Mouse (Mus musculus): Measurements from ENCODE around the gene Rps11.
"Not testable (repeated sequence)": the region's sequence is repeated elsewhere in the genome, so short reads cannot be mapped to it uniquely, and the experiment has no call there.

The Rps11 gene

DNA sequence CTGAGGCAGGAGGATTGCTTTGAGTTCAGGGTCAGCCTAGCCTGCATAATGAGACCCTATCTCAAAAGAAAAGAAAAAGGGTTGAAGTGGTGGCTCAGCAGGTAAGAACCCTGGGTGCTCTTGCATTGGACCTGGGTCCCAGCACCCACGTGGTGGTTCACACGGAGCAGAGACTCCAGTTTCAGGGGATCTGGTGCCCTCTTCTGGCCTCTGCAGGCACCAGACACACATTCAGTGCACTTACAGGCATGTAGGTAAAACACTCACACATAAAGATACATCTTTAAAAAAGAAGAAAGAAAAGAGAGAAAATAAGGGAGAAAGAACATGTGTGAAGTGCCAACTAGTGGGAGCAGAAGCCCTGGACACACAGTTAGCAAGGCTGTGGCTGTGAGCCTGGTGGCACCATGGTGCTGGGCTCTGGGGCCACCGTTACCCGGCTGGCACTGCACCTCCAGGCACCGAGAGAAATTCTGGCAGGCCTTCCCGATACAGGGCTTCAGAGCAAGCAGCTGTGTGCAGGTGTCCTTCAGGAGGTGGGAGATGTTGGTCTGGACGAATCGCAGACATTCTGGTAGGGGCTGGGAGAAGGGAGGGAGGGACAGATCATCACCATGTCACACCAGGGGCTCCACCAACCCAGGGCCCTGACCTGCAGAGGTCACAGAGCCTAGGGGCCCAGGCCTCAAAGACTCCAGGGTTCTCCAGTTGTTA lies 9.4 kb upstream of the Rps11 start:
- DNase-seq (ENCODE audit: low spot score in 2 of 2), result no peak

DNA sequence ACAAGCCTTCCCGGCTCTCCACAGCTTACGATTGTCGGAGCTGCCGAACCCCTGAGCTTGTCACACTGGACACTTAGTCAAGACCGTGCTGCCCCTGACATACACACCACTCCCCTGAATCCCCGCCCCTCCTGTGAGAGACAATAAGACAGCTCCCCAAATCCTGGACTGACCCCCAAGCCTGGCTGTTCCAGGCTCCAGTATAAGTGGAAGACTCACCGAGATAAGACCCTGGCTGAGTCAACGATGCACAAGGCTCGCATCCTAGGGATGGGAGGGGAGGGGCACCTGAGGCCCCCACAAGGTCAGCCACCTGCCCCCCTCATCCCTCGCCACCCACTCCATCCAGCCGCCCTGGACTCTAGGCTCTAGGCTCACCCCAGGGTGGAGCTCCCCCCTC lies 7.6 kb upstream of the Rps11 start:
- DNase-seq (ENCODE audit: low spot score in 2 of 2), result no peak

DNA sequence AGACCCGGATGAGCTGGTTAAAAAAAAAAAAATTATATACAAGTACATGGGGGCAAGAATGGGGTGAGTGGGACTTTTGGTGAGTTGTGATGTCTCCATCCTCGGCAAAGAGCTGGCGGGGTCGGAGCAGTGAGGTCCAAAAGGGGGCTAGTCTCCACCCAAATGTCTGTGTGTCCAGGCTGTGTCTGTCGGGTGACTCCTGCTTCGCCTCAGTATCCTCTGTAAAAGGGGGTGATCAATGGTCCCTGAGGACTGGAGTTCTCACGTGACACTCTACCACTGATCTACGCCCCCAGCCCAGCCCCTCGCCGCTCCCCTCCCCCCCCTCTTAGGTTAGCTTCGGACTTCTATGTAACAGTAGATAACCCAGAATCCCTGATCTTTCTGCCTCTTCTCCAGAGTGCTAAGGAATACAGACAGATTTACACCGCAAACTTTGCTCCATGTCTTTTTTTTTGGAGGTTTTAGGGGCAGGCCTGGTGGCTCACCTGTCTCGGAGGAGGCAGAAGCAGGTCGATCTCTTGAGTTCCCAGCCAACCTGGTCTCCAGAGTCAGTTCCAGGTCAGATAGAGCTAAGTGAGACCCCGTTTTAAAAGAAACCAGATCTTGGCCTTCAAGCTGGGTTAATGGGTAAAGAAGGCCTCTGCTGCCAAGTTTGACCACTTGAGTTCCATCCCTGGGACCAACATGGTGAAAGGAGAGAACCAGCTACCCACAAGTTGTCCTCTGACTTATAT lies 5.7 kb upstream of the Rps11 start:
- DNase-seq (ENCODE audit: low spot score in 2 of 2), result no peak

DNA sequence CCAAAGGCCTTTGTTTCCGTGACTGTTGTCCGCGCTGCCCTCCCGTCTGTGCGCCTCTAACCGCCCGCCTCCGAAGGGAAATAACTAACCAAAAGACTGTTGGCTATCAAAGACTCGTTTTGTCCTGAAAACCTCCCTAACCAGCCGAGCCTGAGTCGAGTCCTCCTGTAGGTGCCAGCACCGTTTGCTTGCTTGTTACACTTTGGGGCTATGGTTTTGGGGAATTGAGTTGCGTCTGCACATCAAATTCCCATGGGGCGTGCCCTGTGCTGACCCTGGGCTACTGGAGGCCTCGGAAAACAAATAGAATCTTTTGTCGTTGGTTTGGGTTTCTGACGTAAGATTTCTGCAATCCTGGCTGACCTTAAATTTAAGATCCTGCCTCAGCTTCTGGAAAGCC lies 5.1 kb upstream of the Rps11 start:
- DNase-seq (ENCODE audit: low spot score in 2 of 2), result peak in 1 of 2 experiments; percentile 41

DNA sequence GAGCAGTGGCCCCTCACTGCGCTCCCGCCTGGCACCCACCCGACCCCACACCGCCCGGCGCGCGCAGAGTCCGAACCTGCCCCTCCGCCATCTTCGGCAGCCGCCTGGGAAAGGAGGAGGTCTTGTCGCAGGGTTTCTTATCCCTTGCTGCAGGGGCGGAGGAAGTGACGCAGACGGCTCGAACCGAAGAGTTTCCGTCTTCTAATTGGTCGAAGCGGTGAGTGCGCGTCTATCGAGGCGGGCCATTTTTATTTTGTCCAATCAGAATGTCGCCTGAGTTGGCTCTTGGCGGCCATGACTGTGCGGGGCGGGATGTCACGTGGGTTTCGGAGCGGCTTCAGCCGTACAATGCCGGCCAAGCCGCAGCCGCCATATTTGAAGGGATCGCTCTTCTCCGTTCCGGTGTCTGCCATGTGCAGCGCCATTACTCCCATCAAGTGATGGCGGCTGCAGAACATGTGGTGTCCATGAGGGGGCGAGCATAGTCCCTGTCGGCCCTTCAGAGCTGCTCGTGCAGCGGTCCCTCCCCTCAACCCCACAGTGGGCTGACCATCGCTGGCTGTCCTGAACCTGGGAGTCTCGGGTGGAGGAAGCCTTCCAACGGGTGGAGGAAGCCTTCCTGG lies 4.5 kb upstream of the Rps11 start, which contains the start of gene Rpl13a:
Rpl13a (minus strand) TSS at position 138 of the 623 bp plus-strand sequence.
- DNase-seq (ENCODE audit: low spot score in 2 of 2), result peak; percentile 97 to 98

DNA sequence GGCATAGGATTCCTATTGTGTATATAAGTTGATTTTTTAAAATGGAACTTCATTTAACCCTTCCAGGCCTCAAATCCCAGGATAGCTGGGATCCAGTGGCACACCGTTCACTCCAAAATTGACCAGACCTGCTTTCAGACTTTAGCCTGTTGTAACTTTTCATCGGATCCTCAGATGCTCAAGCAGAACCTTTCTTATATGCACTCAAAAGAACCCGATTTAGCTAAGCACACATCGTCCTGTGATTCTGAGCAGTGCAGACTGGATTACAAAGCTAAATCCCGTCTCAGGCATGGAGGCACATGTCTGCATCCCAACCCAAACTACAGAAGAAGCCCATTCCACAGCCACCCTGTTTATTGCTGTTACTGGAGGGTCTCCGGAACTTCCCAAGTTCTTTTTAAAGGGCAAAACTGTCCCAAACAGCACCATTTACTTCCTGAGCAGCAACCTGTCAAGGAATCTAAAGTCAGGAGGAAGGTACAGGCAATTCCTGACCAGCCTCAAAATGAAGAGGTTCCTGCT lies 3.5 kb upstream of the Rps11 start:
- DNase-seq (ENCODE audit: low spot score in 2 of 2), result no peak

DNA sequence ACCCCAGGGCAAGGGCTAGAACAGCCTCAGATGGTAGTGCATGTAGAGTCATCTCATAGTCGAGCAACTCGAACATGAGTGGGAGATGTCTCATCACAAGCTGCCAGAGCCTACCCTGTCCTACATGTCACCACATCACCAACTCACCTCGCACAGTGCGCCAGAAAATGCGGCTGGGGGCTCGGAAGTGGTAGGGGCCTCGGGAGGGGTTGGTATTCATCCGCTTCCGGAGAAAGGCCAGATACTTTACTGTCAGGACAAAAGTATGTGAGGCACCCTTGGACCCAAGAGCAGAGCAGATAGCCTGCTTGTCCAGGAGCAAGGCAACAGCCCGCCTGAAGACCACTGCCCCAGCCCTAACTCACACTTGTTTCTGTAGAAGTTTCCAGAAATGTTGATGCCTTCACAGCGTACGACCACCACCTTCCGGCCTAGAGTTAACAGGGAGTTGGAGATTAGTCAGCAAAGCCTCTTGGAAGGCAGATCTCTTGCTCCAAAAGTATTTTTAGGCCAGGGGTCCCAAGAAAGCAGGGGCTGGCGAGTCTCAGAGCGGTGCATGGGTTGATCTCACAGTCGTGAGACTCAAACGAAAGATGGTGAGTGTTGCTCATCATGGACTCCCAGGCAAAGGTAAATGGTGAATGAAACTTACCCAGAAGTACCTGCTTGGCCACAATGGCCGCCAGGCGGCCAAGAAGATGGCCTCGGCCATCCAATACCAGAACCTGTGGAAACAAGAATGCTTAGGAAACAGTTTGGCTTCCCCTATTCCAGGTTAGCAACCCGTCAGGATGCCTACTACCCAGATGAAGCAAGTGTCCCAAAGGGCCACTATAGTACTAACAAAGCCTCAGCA lies 2.8 kb upstream of the Rps11 start:
- no peak for DNase-seq (ENCODE audit: low spot score in 2 of 2)

DNA sequence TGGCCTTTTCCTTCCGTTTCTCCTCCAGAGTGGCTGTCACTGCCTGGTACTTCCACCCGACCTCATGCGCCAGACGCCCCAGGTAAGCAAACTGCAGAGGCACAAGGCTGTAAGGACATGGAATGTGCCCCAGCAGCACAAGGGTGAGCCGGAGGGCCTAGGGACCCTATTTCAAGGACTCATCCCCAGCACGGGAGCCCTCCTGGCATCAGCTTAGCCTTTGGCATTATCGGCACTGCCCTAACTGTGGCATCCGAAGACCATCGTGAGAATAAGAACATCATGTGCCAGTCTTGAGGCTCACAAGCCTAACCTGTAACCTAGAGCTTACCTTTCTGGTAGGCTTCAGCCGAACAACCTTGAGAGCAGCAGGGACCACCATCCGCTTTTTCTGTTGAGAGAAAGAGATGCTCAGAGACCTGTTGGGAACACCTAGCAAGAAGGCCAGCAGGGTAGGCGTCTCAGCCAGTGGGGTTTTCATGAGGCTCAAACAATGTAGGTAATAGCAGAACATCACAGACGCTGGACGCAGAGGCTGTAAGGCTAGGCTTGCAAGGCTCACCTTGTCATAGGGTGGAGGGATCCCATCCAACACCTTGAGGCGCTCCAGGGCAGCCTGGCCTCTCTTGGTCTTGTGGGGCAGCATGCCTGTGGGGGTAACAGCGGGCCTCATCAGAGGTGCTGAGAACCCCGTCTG lies 2.1 kb upstream of the Rps11 start:
- DNase-seq (ENCODE audit: low spot score in 2 of 2), result no peak

DNA sequence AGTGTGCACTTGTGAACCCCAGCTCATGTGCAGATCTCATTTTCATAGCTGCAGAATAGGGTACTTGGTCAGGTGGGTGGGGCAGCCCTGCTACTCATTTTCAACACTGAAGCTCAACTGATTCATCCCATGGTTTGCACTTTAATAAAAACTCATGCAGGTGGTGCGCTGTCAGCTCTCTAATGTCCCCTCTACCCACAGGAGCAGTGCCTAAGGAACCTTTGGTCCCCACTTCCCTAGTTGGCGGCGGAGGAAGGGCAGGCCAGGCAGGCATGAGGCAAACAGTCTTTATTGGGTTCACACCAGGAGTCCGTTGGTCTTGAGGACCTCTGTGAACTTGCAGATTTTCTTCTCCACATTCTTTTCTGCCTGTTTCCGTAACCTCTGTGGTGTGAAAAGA lies 1.4 kb upstream of the Rps11 start:
- DNase-seq (ENCODE audit: low spot score in 2 of 2), result not testable (repeated sequence)

DNA sequence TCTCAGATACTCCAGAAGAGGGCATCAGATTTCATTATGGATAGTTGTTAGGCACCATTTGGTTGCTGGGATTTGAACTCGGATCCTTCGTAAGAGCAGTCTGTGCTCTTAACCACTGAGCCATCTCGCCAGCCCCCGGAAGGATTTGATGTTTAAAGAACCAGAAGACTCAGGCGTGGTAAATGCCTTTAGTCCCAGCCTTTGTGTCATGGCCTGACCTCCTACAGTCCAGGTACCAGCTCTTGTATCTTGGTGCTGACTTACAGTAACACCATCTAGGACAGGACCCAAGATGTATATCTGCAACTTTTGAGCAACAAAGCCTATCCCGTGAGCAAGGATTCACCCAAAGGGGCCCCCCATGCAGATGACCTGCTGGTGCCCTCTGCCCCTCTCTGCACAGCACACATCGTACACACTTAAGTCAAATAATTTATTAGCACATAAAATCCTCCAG lies 933 bp upstream of the Rps11 start:
- DNase-seq (ENCODE audit: low spot score in 2 of 2), result no peak

DNA sequence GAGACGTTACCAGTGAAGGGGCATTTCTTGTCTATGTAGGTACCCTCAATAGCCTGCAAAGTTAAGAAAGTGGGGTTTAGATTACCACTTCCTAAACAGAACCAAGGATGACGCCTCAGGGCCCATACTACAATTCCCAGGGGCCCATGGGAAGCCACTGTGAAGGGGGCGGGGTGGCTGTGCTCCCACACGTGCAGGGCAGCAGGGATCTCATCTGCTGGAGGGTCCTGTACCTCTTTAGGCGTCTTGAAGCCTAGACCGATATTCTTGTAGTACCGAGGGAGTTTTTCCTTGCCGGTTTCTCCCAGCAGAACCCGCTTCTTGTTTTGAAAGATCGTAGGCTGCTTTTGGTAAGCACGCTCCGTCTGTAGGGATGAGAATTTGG lies 1.1 kb downstream of the Rps11 start:
- DNase-seq (ENCODE audit: low spot score in 2 of 2), result no peak

DNA sequence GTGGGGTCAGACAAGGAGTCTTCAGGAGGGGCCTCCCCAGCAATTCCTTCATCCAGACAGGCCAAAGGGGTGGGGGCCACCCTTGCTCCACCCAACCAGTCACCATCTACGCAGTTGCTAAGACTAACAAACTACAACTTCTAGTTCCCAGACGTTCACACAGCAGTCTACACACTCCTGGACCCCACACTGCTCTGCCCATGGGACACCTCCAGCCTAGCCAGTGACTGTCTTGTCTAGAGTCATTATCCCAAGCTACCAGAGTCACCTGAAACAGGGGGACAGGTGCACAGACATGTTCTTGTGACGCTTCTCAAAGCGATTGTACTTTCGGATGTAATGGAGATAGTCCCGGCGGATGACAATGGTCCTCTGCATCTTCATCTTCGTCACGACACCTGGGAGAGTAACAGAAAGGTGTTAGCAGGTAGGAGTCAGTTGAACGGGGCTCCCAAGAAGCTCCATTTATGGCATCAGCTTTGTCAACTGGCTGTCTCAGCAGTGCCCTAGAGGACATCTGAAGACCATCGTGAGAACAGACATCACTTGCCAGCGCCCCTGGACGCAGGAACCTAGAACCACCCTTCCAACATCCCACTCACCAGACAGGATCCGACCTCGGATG lies 1.6 kb downstream of the Rps11 start:
- no peak for DNase-seq (ENCODE audit: low spot score in 2 of 2)

DNA sequence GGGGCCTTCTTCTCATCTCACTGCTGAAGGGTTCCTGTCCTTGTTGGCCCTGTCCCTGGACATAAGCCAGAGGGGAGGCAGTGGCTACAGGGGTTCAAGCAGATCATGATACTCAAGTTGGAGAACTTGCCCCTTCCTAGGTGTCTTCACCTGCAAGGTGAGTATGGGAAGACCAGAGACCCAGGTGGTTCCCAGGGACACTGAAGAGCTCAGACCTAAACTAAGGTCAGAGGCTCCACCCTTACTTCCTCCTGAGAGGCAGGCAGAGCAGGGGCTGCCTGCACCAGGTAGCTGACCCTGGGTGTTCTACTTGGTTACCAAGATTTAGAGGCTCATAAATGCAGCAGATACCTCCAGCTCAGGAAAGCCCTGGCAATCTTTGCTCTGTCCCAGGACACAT lies 2.3 kb downstream of the Rps11 start:
- DNase-seq (ENCODE audit: low spot score in 2 of 2), result no peak

DNA sequence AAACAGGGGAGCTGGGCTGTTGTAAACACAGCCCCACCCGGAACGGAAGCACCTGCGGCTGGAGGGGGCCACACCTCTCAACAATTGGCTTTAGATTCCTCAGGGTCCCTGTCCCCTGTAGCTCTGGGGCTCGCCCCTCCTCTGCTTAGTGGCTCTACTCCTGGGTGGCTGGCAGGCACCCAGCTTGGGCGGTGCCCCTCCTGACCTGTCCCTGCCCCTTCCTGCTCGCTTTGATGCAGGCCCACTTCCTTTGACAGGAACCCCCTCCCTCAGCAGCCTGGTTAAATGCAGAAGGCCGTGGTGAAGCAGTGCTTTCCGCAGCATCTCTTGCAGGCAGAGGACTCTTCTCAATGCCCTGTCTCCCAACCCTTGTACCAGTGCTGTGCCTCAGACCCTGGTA lies 2.8 kb downstream of the Rps11 start:
- peak in 1 of 2 experiments; percentile 55 for DNase-seq (ENCODE audit: low spot score in 2 of 2)

DNA sequence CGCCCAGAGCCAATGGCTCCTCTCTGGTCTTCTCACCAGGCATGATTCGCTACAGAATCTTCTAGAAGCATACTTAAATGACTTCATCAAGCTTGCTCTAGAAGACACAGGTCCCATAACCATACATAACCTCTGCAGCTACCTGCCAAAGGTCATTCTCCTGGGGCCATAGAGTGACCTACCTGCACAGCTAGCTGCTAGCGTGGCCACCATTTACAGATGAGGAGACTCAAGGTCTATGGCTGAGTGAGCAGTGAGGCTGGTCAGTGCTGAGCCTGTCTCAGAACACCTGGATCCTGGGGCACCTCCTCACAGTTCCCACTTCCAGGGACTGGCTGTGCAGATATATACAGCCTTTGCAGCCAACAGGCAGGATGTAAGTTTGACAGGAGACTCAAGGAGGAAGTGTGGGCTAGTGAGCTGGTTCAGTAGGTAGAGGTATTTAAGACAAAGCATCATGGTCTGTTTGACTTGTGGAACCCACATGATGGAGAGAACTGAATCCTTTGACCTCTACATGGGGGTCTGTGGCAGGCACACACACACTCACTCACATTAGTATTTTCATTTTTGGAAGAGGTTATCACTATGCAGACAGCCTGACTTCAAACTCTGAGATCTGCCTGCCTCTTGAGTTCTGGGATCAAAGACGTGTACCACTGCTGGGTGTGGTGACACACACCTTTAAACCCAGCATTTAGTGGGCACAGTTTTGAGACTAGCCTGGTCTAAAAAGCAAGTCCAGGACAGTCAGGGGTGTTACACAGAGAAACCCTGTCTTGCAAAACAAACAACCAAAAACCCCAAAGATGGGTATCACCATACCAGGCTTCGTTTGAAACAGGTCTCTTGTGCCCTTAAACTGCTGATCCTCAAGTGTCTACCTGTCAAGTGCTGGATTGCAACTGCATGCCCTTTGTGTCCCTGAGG lies 4.2 kb downstream of the Rps11 start:
- DNase-seq (ENCODE audit: low spot score in 2 of 2), result no peak

DNA sequence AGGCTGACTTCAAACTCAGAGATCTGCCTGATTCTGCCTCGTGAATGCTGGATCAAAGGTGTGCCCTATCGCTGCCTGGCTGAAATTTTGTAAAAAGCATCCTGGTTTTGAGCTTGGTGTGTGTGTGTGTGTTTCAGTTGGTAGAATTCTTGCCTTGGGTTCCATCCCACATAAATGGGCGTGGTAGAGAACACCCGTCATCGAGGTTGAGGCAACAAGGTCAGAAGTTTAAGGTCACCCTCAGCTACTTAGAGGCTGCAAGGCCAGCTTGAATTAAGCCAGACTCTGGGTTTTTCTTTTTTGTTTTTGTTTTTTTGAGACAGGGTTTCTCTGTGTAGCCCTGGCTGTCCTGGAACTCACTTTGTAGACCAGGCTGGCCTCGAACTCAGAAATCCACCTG lies 5.9 kb downstream of the Rps11 start:
- no peak for DNase-seq (ENCODE audit: low spot score in 2 of 2)

DNA sequence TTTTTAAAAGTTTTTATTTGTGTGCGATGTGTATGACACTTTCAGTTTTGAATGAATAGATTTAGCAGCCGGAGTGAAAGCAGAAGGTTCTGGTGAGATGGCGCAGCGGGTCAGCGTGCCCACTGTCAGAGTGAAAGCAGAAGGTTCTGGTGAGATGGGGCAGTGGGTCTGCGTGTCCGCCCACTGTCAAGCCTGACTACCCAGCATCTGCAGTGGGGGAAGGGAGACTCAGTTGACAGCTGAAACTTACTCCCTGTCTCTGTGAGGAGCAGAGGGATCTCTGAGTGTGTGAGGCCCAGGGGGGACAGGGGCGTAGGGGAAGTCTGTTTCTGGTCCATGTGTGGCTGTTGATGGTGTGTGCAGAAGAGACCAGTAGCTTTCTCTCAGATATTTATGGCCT lies 6.7 kb downstream of the Rps11 start:
- no peak for DNase-seq (ENCODE audit: low spot score in 2 of 2)

DNA sequence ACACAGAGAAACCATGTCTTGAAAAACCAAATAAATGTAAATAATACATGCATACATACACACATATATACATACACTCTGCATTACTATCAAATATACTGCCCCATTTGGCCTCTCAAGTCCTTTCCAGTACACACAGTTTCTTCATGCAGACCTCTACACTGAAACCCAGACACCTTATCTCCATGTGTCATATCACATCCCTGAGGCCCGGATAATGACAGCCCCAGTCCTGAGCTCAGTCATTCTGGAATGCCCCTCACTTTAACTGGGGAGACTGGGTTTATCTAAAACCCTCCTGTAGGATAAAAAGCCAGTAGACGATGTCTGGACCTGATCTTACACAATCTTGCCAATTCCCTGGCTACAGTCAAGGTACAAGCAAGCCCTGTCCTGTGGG lies 10.8 kb downstream of the Rps11 start:
- no peak for DNase-seq (ENCODE audit: low spot score in 2 of 2)

DNA sequence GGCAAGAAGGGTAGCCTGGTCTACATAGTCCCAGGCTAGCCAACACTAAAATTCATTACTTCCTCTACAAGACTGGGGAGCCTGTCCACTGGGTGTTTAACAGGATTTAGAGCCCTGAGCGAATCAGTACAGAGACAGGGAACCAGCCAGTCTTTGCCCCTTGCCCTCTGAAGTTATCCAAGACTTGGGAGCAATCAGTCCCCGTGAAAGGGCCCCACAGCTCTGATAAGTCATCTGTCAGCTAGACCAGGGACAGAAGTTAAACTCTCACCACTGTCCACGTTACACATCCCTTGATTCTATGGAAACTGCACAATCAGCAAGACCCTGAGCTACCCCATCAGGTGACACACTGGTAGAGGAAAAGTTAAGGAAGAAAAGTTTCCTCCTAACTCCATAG lies 11.7 kb downstream of the Rps11 start:
- DNase-seq (ENCODE audit: low spot score in 2 of 2), result no peak

DNA sequence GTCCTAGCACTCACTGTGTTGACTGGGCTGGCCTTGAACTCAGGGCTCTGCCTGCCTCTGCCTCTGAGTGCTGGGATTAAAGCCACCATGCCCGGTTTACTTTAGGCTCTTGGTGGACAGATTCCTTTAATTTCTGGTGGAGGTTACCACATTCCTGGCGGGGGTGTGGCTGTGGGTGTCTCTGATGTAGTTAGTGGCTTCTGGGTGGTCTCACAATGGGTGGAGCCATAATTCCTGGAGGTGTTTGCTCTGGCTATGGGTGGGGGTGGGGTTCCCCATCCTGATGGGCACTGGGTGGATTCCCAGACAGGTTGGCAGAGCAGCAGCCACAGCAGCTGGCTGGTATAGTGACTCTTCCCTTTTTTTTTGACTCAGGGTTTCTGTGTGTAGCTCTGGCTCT lies 12.3 kb downstream of the Rps11 start:
- DNase-seq (ENCODE audit: low spot score in 2 of 2), result no peak

All from urinary bladder, postnatal 36 days (tissue).